Mouse (Mus musculus): ENCODE data around the gene Cenps. TPM values are rescaled to one million over a fixed set of nuclear protein-coding genes. Genes with fewer than 3 reads are reported as not detected.

The Cenps gene
- polyA plus RNA-seq, 1 experiment from 2014 or later: 4.9 TPM

DNA sequence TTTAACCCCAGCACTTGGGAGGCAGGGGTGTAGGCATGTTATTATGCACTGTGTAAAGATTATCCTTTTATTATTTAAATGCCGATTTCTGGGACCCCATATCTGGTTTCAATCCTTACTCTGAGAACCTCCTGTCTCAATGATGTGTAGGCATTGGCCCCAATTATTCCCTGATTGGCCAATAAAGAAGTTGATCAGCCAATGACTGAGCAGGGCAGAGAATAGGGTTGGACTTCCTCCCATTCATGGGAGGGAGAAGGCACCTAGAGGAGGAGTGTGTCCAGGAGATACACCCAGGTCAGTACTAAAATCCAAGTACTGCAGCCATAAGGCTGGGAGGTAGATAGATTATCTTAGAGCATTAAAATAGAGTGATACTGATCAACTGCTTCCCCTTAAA, 25.8 kb upstream of the Cenps start:
- DNase-seq (ENCODE audit: low spot score): no peak
- no peak for ATAC-seq
- Histone ChIP-seq H3K4me3 (ENCODE audit: low read depth, low read length) (no peak overlapping the region), H3K27me3 (replicated peaks; ENCODE audit: insufficient read depth, low read length) (no peaks in the 10 kb centered on the region), H3K36me3 (ENCODE audit: insufficient read depth, low read length) (peaks cover 28% of the 10 kb centered on the region; the same call in 1 of the 2 replicates), H3K4me1 (ENCODE audit: insufficient read depth, low read depth, low read length) (no peaks in the 10 kb centered on the region), H3K4me2 (replicated peaks; ENCODE audit: low read depth, low read length) (no peak overlapping the region), H3K27ac (ENCODE audit: low read length) (no peak overlapping the region), H3K9me3 (ENCODE audit: low read length) (no peaks in the 10 kb centered on the region), H3K9ac (replicated peaks; ENCODE audit: low read depth) (no peak overlapping the region)
- WGBS: 61% methylated on average over 1 of the region's 1 CpGs
- TF ChIP-seq EP300 (IDR thresholded peaks at IDR 0.05) (no peak), CTCF (IDR thresholded peaks at IDR 0.05) (no peak)

DNA sequence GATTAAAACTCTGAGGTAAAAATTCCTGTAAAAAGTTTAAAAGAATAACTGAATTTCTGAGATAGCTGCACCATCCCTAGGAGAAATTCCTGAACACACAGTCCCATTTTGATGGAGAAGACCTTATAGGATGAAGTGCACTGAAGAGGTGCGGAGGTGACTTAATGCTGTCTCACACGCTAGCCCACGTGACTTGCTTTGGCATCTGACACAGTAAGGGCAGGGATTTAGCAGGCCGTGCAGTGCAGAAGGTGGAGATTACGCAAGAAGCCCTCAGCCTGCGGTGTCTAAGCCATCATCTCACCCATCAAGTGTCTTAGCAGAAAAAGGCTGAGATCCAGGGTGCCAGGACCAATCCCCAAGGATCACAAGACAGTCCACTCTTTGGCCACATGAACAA, 23.7 kb upstream of the Cenps start:
- Histone ChIP-seq H3K27me3 (replicated peaks; ENCODE audit: insufficient read depth, low read length) (no peaks in the 10 kb centered on the region), H3K4me1 (ENCODE audit: insufficient read depth, low read depth, low read length) (no peaks in the 10 kb centered on the region), H3K9me3 (ENCODE audit: low read length) (no peaks in the 10 kb centered on the region), H3K36me3 (ENCODE audit: insufficient read depth, low read length) (peaks cover 44% of the 10 kb centered on the region), H3K4me3 (ENCODE audit: low read depth, low read length) (no peak overlapping the region), H3K27ac (ENCODE audit: low read length) (no peak overlapping the region), H3K9ac (replicated peaks; ENCODE audit: low read depth) (no peak overlapping the region), H3K4me2 (replicated peaks; ENCODE audit: low read depth, low read length) (no peak overlapping the region)
- WGBS: 73% methylated on average over 6 of the region's 6 CpGs
- DNase-seq (ENCODE audit: low spot score): no peak
- TF ChIP-seq EP300 (IDR thresholded peaks at IDR 0.05) (no peak), CTCF (IDR thresholded peaks at IDR 0.05) (no peak)
- no peak for ATAC-seq

DNA sequence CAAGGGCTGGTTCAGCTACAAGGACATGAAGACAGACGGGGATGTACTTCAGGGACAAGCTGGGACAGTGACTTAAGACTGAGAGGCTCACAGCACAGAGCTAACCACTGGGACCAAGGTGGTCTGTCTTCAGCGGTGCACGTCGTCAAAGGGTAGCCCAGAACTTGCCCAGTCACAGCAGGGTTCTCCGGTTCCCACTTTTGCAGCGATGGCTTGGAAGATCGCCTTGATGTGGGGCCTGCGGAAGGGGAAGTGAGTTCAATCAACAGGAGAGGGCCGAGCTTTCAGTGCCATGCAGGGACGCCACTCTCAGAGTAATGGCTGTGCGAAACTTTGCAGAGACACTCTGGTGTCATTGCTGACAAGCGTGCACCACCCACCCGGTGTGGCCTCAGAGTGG, 22.5 kb upstream of the Cenps start:
- DNase-seq (ENCODE audit: low spot score) (no peak), ATAC-seq (no peak)
- no peak overlapping the region for H3K9ac ChIP-seq (replicated peaks; ENCODE audit: low read depth)
- H3K4me1 ChIP-seq (ENCODE audit: insufficient read depth, low read depth, low read length): no peaks in the 10 kb centered on the region
- H3K4me2 ChIP-seq (replicated peaks; ENCODE audit: low read depth, low read length): no peak overlapping the region
- H3K9me3 ChIP-seq (ENCODE audit: low read length): no peaks in the 10 kb centered on the region
- H3K27me3 ChIP-seq (replicated peaks; ENCODE audit: insufficient read depth, low read length): no peaks in the 10 kb centered on the region
- H3K4me3 ChIP-seq (ENCODE audit: low read depth, low read length): no peak overlapping the region
- 89% methylated on average over 13 of the region's 13 CpGs for WGBS
- no peak overlapping the region for H3K27ac ChIP-seq (ENCODE audit: low read length)
- peaks cover 47% of the 10 kb centered on the region for H3K36me3 ChIP-seq (ENCODE audit: insufficient read depth, low read length)
- no peak for TF ChIP-seq EP300 (IDR thresholded peaks at IDR 0.05)
- no peak for TF ChIP-seq CTCF (IDR thresholded peaks at IDR 0.05)

DNA sequence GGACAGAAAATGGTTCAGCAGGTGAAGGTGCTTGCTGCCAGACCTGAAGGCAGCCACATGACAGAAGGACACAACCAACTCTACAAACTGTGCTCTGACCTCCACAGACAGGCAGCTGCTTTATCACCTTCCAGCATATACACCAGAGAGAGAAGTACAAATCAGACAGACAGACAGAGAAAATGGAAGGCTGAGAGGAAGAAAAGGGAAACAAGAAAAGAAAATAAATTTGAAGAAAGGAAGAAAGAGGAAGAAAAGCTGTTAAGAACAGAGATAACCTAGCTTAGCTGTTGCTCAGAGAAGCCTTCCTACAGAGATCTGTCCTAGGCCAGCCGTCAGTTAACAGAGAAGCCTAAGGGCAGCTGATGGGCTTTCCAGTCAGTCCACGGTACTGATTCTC, 21.8 kb upstream of the Cenps start:
- no peak overlapping the region for H3K4me2 ChIP-seq (replicated peaks; ENCODE audit: low read depth, low read length)
- H3K9ac ChIP-seq (replicated peaks; ENCODE audit: low read depth): no peak overlapping the region
- H3K27me3 ChIP-seq (replicated peaks; ENCODE audit: insufficient read depth, low read length): no peaks in the 10 kb centered on the region
- no peak overlapping the region for H3K4me3 ChIP-seq (ENCODE audit: low read depth, low read length)
- H3K4me1 ChIP-seq (ENCODE audit: insufficient read depth, low read depth, low read length): no peaks in the 10 kb centered on the region
- no peak for TF ChIP-seq EP300 (IDR thresholded peaks at IDR 0.05)
- TF ChIP-seq CTCF (IDR thresholded peaks at IDR 0.05): no peak
- DNase-seq (ENCODE audit: low spot score) (no peak), ATAC-seq (no peak)
- no peak overlapping the region for H3K27ac ChIP-seq (ENCODE audit: low read length)
- 81% methylated on average over 2 of the region's 2 CpGs for WGBS
- H3K36me3 ChIP-seq (ENCODE audit: insufficient read depth, low read length): peaks cover 50% of the 10 kb centered on the region
- no peaks in the 10 kb centered on the region for H3K9me3 ChIP-seq (ENCODE audit: low read length)

DNA sequence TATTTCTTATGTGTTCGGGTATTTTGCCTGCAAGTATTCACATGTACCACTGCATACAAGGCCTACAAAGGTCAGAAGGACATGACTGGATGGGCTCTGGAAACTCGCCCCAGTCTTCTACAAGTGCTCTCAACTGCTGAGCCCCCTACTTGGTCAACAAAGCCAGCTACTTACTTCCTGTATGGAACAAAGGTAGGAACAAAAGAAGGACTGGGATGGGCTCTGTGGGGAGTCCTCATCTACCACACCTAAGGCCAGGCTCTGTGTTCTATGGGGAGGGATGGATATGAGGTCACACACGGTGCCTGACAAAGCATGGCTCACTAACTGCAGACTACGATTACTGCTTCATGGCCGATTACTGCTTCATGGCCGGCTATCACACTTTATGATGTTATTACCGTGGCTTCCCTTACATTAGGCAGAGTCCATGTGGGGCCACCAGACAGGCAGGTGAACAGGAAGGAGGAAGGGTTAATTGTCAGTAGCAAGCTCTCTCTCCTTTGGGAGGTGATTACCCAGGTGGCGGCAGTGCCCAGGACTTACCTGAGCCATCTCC, 20.1 kb upstream of the Cenps start:
- Histone ChIP-seq H3K9ac (replicated peaks; ENCODE audit: low read depth) (no peak overlapping the region), H3K4me2 (replicated peaks; ENCODE audit: low read depth, low read length) (no peak overlapping the region), H3K27me3 (replicated peaks; ENCODE audit: insufficient read depth, low read length) (no peaks in the 10 kb centered on the region), H3K9me3 (ENCODE audit: low read length) (no peaks in the 10 kb centered on the region), H3K4me1 (ENCODE audit: insufficient read depth, low read depth, low read length) (no peaks in the 10 kb centered on the region), H3K4me3 (ENCODE audit: low read depth, low read length) (no peak overlapping the region), H3K36me3 (ENCODE audit: insufficient read depth, low read length) (peaks cover 65% of the 10 kb centered on the region), H3K27ac (ENCODE audit: low read length) (no peak overlapping the region)
- ATAC-seq (no peak), DNase-seq (ENCODE audit: low spot score) (no peak)
- WGBS: 81% methylated on average over 8 of the region's 8 CpGs
- TF ChIP-seq CTCF (IDR thresholded peaks at IDR 0.05) (no peak), EP300 (IDR thresholded peaks at IDR 0.05) (no peak)

DNA sequence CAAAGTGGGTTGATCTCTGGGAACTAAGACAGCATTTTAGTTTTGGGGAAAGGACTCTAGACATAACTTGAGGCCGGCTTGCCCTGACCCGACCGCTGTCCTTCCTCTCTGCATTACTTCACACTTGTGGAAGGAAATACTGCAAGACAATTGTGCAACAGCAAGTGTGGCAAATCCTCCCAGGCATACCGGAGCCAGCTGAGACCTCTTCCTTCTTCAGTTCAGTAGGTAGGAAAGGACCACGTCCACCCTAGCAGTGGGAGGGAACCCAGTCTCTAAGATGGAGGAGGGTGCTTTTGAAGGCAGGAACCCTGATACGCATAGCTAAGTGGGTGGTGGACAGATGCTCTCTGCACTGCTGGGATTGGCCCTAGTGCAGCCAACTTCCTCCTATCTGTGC, 18.3 kb upstream of the Cenps start:
- H3K9ac ChIP-seq (replicated peaks; ENCODE audit: low read depth): no peak overlapping the region
- H3K4me1 ChIP-seq (ENCODE audit: insufficient read depth, low read depth, low read length): no peaks in the 10 kb centered on the region
- no peaks in the 10 kb centered on the region for H3K27me3 ChIP-seq (replicated peaks; ENCODE audit: insufficient read depth, low read length)
- 71% methylated on average over 6 of the region's 6 CpGs for WGBS
- H3K4me3 ChIP-seq (ENCODE audit: low read depth, low read length): no peak overlapping the region
- ATAC-seq (peak; percentile 58), DNase-seq (ENCODE audit: low spot score) (peak; percentile 66)
- H3K36me3 ChIP-seq (ENCODE audit: insufficient read depth, low read length): peaks cover 65% of the 10 kb centered on the region
- H3K4me2 ChIP-seq (replicated peaks; ENCODE audit: low read depth, low read length): no peak overlapping the region
- TF ChIP-seq EP300 (IDR thresholded peaks at IDR 0.05): no peak
- no peak for TF ChIP-seq CTCF (IDR thresholded peaks at IDR 0.05)
- no peak overlapping the region for H3K27ac ChIP-seq (ENCODE audit: low read length)
- no peaks in the 10 kb centered on the region for H3K9me3 ChIP-seq (ENCODE audit: low read length)

DNA sequence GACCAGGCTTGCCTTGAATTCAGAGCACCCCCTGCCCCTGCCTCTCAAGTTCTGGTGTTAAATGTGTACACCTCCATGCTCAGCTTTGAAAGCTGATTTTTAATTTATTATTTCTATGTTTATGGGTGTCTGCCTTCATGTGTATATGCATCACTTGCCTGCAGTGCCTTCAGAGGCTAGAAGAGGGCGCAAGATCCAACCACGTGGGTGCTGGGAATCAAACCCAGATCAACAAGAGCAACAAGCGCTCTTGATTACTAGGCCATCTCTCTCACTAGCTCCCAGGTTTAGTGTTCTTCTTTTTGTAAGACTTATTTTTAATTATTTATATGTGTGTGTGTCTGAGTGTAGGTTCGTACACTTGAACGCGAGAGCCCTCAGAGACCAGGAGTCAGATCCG, 17.4 kb upstream of the Cenps start:
- Histone ChIP-seq H3K4me3 (ENCODE audit: low read depth, low read length) (no peak overlapping the region), H3K27me3 (replicated peaks; ENCODE audit: insufficient read depth, low read length) (no peaks in the 10 kb centered on the region), H3K9ac (replicated peaks; ENCODE audit: low read depth) (no peak overlapping the region), H3K9me3 (ENCODE audit: low read length) (no peaks in the 10 kb centered on the region), H3K27ac (ENCODE audit: low read length) (no peak overlapping the region), H3K36me3 (ENCODE audit: insufficient read depth, low read length) (peaks cover 59% of the 10 kb centered on the region), H3K4me2 (replicated peaks; ENCODE audit: low read depth, low read length) (no peak overlapping the region), H3K4me1 (ENCODE audit: insufficient read depth, low read depth, low read length) (no peaks in the 10 kb centered on the region)
- WGBS: 97% methylated on average over 7 of the region's 7 CpGs
- ATAC-seq (no peak), DNase-seq (ENCODE audit: low spot score) (no peak)
- TF ChIP-seq EP300 (IDR thresholded peaks at IDR 0.05) (no peak), CTCF (IDR thresholded peaks at IDR 0.05) (no peak)

Measured in lung, postnatal 0 days (tissue).